Mouse (Mus musculus): ENCODE results near the gene Plet1.

GRCm38 (mm10) chr9:50497076-50497475 is 2.8 kb downstream of the Plet1 start:
- no peak for TF ChIP-seq CTCF (IDR thresholded peaks at IDR 0.05; ENCODE audit: low read depth)
- no peak for TF ChIP-seq EP300 (optimal IDR thresholded peaks at IDR 0.05)

Measured in stomach, postnatal 0 days (tissue).